Mouse (Mus musculus) heart, embryonic 12.5 days (tissue): ENCODE measurements around the gene Mad2l1bp. TPM values are rescaled to one million over a fixed set of nuclear protein-coding genes. Genes with fewer than 3 reads are reported as not detected.

Experiments
- ATAC-seq: fragments of 200-750 bp; cut with Nextera tagmentation; 2 replicates; pipeline ENCODE4 v1.8.0; 2017; ENCODE audit warnings: moderate TSS enrichment, moderate library complexity; ENCODE audit not compliant: insufficient number of reproducible peaks, low FRiP score
- H3K27ac ChIP-seq: fragments of 300-500 bp; sonication (generic); 2 replicates; pipeline ENCODE4 v1.5.1; 2016; ENCODE audit warnings: mild to moderate bottlenecking, moderate library complexity; ENCODE audit not compliant: poor library complexity, severe bottlenecking
- H3K27me3 ChIP-seq: fragments of 300-500 bp; sonication (generic); replicated peaks from 2 replicates; pipeline ENCODE4 v1.6.1; 2016; ENCODE audit warnings: mild to moderate bottlenecking, moderate library complexity
- H3K36me3 ChIP-seq: fragments of 300-500 bp; sonication (generic); 2 replicates; pipeline ENCODE4 v1.6.1; 2016; ENCODE audit warnings: mild to moderate bottlenecking, moderate library complexity
- H3K4me1 ChIP-seq: fragments of 300-500 bp; sonication (generic); replicated peaks from 2 replicates; pipeline ENCODE4 v1.6.1; 2016; ENCODE audit warnings: mild to moderate bottlenecking
- H3K4me2 ChIP-seq: fragments of 300-500 bp; sonication (generic); 2 replicates; pipeline ENCODE4 v1.6.1; 2016; ENCODE audit warnings: mild to moderate bottlenecking, moderate library complexity
- H3K4me3 ChIP-seq: fragments of 300-500 bp; sonication (generic); 2 replicates; pipeline ENCODE4 v1.5.1; 2016; ENCODE audit warnings: mild to moderate bottlenecking
- H3K9ac ChIP-seq: fragments of 300-500 bp; sonication (generic); 2 replicates; pipeline ENCODE4 v1.6.1; 2016; ENCODE audit warnings: mild to moderate bottlenecking, moderate library complexity
- H3K9me3 ChIP-seq: fragments of 300-500 bp; sonication (generic); replicated peaks from 2 replicates; pipeline ENCODE4 v1.6.1; 2016; ENCODE audit warnings: mild to moderate bottlenecking, moderate library complexity
- WGBS: fragments of 180-500 bp; shearing (Covaris S2); methylation state at CpG from one replicate; pipeline ENCODE4 v1.1.7; 2016; 5-methylcytosine and 5-hydroxymethylcytosine counted together
- polyA plus RNA-seq: library from polyadenylated mRNA; unstranded; fragments of >200 nt; fragmentation: Nextera tagmentation; extraction: Ambion mirVana; gene quantifications from 2 replicates; pipeline ENCODE4 v1.2.1, GENCODE M21; 2016

The Mad2l1bp gene
- polyA plus RNA-seq, 1 experiment from 2014 or later = 35.6 TPM

- Histone ChIP-seq H3K4me1 (peaks cover 45% of the 10 kb centered on the region), H3K4me3 (no peak overlapping the region), H3K9me3 (no peaks in the 10 kb centered on the region), H3K9ac (no peak overlapping the region), H3K27me3 (no peaks in the 10 kb centered on the region), H3K27ac (no peak overlapping the region), H3K36me3 (peaks cover 72% of the 10 kb centered on the region), H3K4me2 (no peak overlapping the region)
- 84% methylated on average over 12 of the region's 12 CpGs for WGBS
- ATAC-seq = no peak
Measured at GRCm38 (mm10) chr17:46165460-46165859, 12.1 kb upstream of the Mad2l1bp start.

- ATAC-seq = no peak
- Histone ChIP-seq H3K27me3 (no peaks in the 10 kb centered on the region), H3K27ac (no peak overlapping the region), H3K36me3 (peaks cover 66% of the 10 kb centered on the region), H3K4me2 (no peak overlapping the region), H3K4me3 (no peak overlapping the region), H3K9ac (no peak overlapping the region), H3K9me3 (no peaks in the 10 kb centered on the region), H3K4me1 (peaks cover 45% of the 10 kb centered on the region)
- 88% methylated on average over 10 of the region's 10 CpGs for WGBS
Measured at GRCm38 (mm10) chr17:46164791-46165190, 11.4 kb upstream of the Mad2l1bp start.

GRCm38 (mm10) chr17:46164301-46164700 lies 10.9 kb upstream of the Mad2l1bp start:
- Histone ChIP-seq H3K4me2 (no peak overlapping the region), H3K27me3 (no peaks in the 10 kb centered on the region), H3K9ac (no peak overlapping the region), H3K4me3 (no peak overlapping the region), H3K9me3 (no peaks in the 10 kb centered on the region), H3K27ac (no peak overlapping the region), H3K4me1 (peaks cover 50% of the 10 kb centered on the region), H3K36me3 (peaks cover 61% of the 10 kb centered on the region)
- no peak for ATAC-seq
- WGBS = 86% methylated on average over 8 of the region's 8 CpGs

- ATAC-seq = no peak
- no peaks in the 10 kb centered on the region for H3K9me3 ChIP-seq
- H3K4me3 ChIP-seq = peak overlapping the region; percentile 74
- H3K36me3 ChIP-seq = peaks cover 48% of the 10 kb centered on the region
- H3K4me2 ChIP-seq = peak overlapping the region; percentile 74
- H3K9ac ChIP-seq = no peak overlapping the region
- no peaks in the 10 kb centered on the region for H3K27me3 ChIP-seq
- WGBS = 70% methylated on average over 9 of the region's 9 CpGs
- peaks cover 47% of the 10 kb centered on the region for H3K4me1 ChIP-seq
- H3K27ac ChIP-seq = no peak overlapping the region
Measured at GRCm38 (mm10) chr17:46162951-46163421, 9.6 kb upstream of the Mad2l1bp start.

GRCm38 (mm10) chr17:46162551-46162950 lies 9.2 kb upstream of the Mad2l1bp start:
- Histone ChIP-seq H3K9me3 (no peaks in the 10 kb centered on the region), H3K27me3 (no peaks in the 10 kb centered on the region), H3K4me1 (peaks cover 45% of the 10 kb centered on the region), H3K4me3 (peak overlapping the region; percentile 74), H3K4me2 (peak overlapping the region; percentile 74), H3K36me3 (peaks cover 43% of the 10 kb centered on the region), H3K9ac (no peak overlapping the region), H3K27ac (no peak overlapping the region)
- ATAC-seq = no peak
- WGBS = 85% methylated on average over 7 of the region's 7 CpGs

- peak overlapping the region; percentile 92 for H3K9ac ChIP-seq
- peak overlapping the region; percentile 74 for H3K4me2 ChIP-seq
- no peaks in the 10 kb centered on the region for H3K27me3 ChIP-seq
- ATAC-seq = no peak
- peaks cover 35% of the 10 kb centered on the region for H3K36me3 ChIP-seq
- H3K4me3 ChIP-seq = peak overlapping the region; percentile 74
- peaks cover 41% of the 10 kb centered on the region for H3K4me1 ChIP-seq
- H3K27ac ChIP-seq = peak overlapping the region; percentile 86; the same call in 1 of the 2 replicates
- 50% methylated on average over 9 of the region's 9 CpGs for WGBS
- H3K9me3 ChIP-seq = no peaks in the 10 kb centered on the region
Measured at GRCm38 (mm10) chr17:46161710-46162109, 8.4 kb upstream of the Mad2l1bp start.

- Histone ChIP-seq H3K36me3 (peaks cover 30% of the 10 kb centered on the region), H3K9ac (peak overlapping the region; percentile 92), H3K9me3 (no peaks in the 10 kb centered on the region), H3K27me3 (no peaks in the 10 kb centered on the region), H3K4me1 (peaks cover 36% of the 10 kb centered on the region), H3K27ac (peak overlapping the region; percentile 86), H3K4me2 (peak overlapping the region; percentile 74), H3K4me3 (peak overlapping the region; percentile 74)
- whole genome bisulfite sequencing = 0% methylated on average over 19 of the region's 19 CpGs
- no peak for ATAC-seq
Measured at GRCm38 (mm10) chr17:46161179-46161578, 7.8 kb upstream of the Mad2l1bp start.

- H3K4me2 ChIP-seq = peak within 1 kb of the TSS; percentile 74
- 1% methylated on average over 23 of the region's 23 CpGs for WGBS
Measured at GRCm38 (mm10) chr17:46160686-46161085, 7.3 kb upstream of the Mad2l1bp start, which contains the start of gene Gtpbp2. Gene Gtpbp2 (plus strand): TSS chr17:46161032.

GRCm38 (mm10) chr17:46160090-46160662 lies 6.8 kb upstream of the Mad2l1bp start:
- ATAC-seq = peak; percentile 81
- no peaks in the 10 kb centered on the region for H3K27me3 ChIP-seq
- H3K36me3 ChIP-seq = peaks cover 20% of the 10 kb centered on the region
- WGBS = 0% methylated on average over 16 of the region's 16 CpGs
- H3K4me3 ChIP-seq = peak overlapping the region; percentile 74
- H3K27ac ChIP-seq = peak overlapping the region; percentile 98
- peak overlapping the region; percentile 73 for H3K9ac ChIP-seq
- peaks cover 28% of the 10 kb centered on the region for H3K4me1 ChIP-seq
- H3K4me2 ChIP-seq = peak overlapping the region; percentile 74
- no peaks in the 10 kb centered on the region for H3K9me3 ChIP-seq

More at GRCm38 (mm10) chr17:46160686-46161085, 7.3 kb upstream of the Mad2l1bp start, which contains the start of gene Gtpbp2:
- peak; percentile 91 for ATAC-seq
- Histone ChIP-seq H3K9me3 (no peaks in the 10 kb centered on the region), H3K27me3 (no peaks in the 10 kb centered on the region), H3K4me3 (peak within 1 kb of the TSS; percentile 74), H3K36me3 (peaks cover 25% of the 10 kb centered on the region), H3K4me1 (peaks cover 31% of the 10 kb centered on the region), H3K27ac (peak within 1 kb of the TSS; percentile 98), H3K9ac (peak within 1 kb of the TSS; percentile 92)

- H3K27me3 ChIP-seq = no peaks in the 10 kb centered on the region
- H3K9me3 ChIP-seq = no peaks in the 10 kb centered on the region
- no peak for ATAC-seq
- H3K4me1 ChIP-seq = peaks cover 28% of the 10 kb centered on the region
- peak overlapping the region; percentile 74 for H3K4me2 ChIP-seq
- H3K9ac ChIP-seq = peak overlapping the region; percentile 73; the same call in 1 of the 2 replicates
- H3K4me3 ChIP-seq = peak overlapping the region; percentile 74
- H3K27ac ChIP-seq = peak overlapping the region; percentile 98
- 22% methylated on average over 2 of the region's 2 CpGs for WGBS
- peaks cover 10% of the 10 kb centered on the region for H3K36me3 ChIP-seq
Measured at GRCm38 (mm10) chr17:46159236-46159635, 5.9 kb upstream of the Mad2l1bp start.

- H3K4me3 ChIP-seq = no peak overlapping the region
- ATAC-seq = no peak
- H3K9me3 ChIP-seq = no peaks in the 10 kb centered on the region
- 88% methylated on average over 8 of the region's 8 CpGs for WGBS
- no peaks in the 10 kb centered on the region for H3K36me3 ChIP-seq
- no peak overlapping the region for H3K27ac ChIP-seq
- H3K4me2 ChIP-seq = no peak overlapping the region
- no peaks in the 10 kb centered on the region for H3K27me3 ChIP-seq
- H3K4me1 ChIP-seq = peaks cover 22% of the 10 kb centered on the region
- H3K9ac ChIP-seq = no peak overlapping the region
Measured at GRCm38 (mm10) chr17:46157131-46157530, 3.8 kb upstream of the Mad2l1bp start.
